Mouse (Mus musculus) kidney, adult 2 months (tissue): ENCODE results near the gene Adgrg6.

ENCODE experiments used
- CTCF ChIP-seq: fragments of 200-500 bp; conservative IDR thresholded peaks from 2 replicates; pipeline ENCODE4 v1.5.1; 2011; ENCODE audit warnings: low read depth, mild to moderate bottlenecking, control low read depth, low read length, moderate library complexity, mixed read lengths; ENCODE audit not compliant: insufficient read depth, insufficient read length
- POLR2A ChIP-seq: fragments of 200-500 bp; IDR thresholded peaks from one replicate; pipeline ENCODE4 v1.6.1; 2011; ENCODE audit warnings: low read depth, low read length, control low read depth

GRCm38 (mm10) chr10:14445590-14446291 is 99.7 kb downstream of the Adgrg6 start:
- TF ChIP-seq POLR2A (no peak), CTCF (no peak)
